Mouse (Mus musculus): ENCODE measurements around the gene Trim21. TPM values are rescaled to one million over a fixed set of nuclear protein-coding genes. Genes with fewer than 3 reads are reported as not detected.
A peak's percentile ranks its signal among the peaks of the same experiment; 100 is the strongest.

Trim21 gene
- polyA plus RNA-seq, 1 experiment from 2014 or later = not detected

GRCm38 (mm10) chr7:102534449-102534848 is 30.8 kb downstream of the Trim21 start, which contains the start of gene Olfr547:
TSS of gene Olfr547 (plus strand) at chr7:102534749.
- no peak for ATAC-seq (ENCODE audit: low FRiP score)
- no peaks in the 10 kb centered on the region for H3K4me1 ChIP-seq
- WGBS = 85% methylated on average over 1 of the region's 1 CpGs
- no peaks in the 10 kb centered on the region for H3K9me3 ChIP-seq (replicated peaks)
- no peaks in the 10 kb centered on the region for H3K27me3 ChIP-seq (replicated peaks)
- H3K4me2 ChIP-seq = no peak within 1 kb of the TSS
- no peak within 1 kb of the TSS for H3K9ac ChIP-seq (replicated peaks)
- H3K27ac ChIP-seq (replicated peaks) = no peak within 1 kb of the TSS
- no peaks in the 10 kb centered on the region for H3K36me3 ChIP-seq
- no peak within 1 kb of the TSS for H3K4me3 ChIP-seq (replicated peaks)

DNA sequence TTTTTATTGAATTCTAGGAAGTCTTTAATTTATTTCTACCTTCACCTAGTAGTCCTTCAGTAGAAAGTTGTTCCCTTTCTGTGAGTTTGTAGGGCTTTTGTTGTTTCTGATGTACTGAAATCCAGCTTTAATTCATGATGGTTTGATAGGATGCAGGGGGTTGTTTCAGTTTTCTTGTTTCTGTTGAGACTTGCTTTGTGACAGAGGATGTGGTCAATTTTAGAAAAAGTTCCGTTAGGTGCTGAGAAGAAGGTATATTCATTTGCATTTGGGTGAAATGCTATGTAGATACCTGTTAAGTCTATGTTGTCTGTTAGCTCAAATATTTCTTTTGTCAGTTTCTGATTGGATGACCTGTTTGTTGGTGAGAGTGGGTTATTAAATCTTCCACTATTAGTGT is 36.2 kb downstream of the Trim21 start:
- H3K27ac ChIP-seq (replicated peaks) = no peak overlapping the region
- no peaks in the 10 kb centered on the region for H3K4me1 ChIP-seq
- WGBS = 84% methylated on average over 1 of the region's 1 CpGs
- no peak overlapping the region for H3K4me2 ChIP-seq
- ATAC-seq (ENCODE audit: low FRiP score) = no peak
- H3K27me3 ChIP-seq (replicated peaks) = no peaks in the 10 kb centered on the region
- no peaks in the 10 kb centered on the region for H3K36me3 ChIP-seq
- H3K9ac ChIP-seq (replicated peaks) = no peak overlapping the region
- H3K4me3 ChIP-seq (replicated peaks) = no peak overlapping the region
- no peaks in the 10 kb centered on the region for H3K9me3 ChIP-seq (replicated peaks)

DNA sequence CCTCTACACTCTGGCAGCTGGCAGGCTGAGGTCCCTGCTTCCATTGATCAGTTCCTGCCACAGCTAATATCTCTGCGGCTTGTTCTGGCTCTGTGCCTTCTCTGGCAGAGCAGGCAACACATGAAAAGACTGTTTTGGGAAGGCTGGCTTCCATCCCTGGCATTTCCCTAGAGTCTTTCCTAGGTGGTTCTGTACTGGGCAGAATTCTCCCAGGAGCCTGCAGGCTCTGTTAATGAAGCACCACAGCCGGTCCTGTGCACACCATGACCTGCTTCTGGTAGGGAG is 48.3 kb downstream of the Trim21 start:
- Histone ChIP-seq H3K36me3 (no peaks in the 10 kb centered on the region), H3K4me1 (peaks cover 19% of the 10 kb centered on the region), H3K4me2 (no peak overlapping the region), H3K9me3 (replicated peaks) (no peaks in the 10 kb centered on the region), H3K27ac (replicated peaks) (no peak overlapping the region), H3K9ac (replicated peaks) (no peak overlapping the region), H3K4me3 (replicated peaks) (no peak overlapping the region), H3K27me3 (replicated peaks) (peaks cover 11% of the 10 kb centered on the region)
- 57% methylated on average over 2 of the region's 2 CpGs for WGBS
- ATAC-seq (ENCODE audit: low FRiP score) = no peak

GRCm38 (mm10) chr7:102516261-102517050 is 48.8 kb downstream of the Trim21 start:
- no peak overlapping the region for H3K9ac ChIP-seq (replicated peaks)
- no peak overlapping the region for H3K4me3 ChIP-seq (replicated peaks)
- ATAC-seq (ENCODE audit: low FRiP score) = no peak
- H3K4me1 ChIP-seq = peaks cover 19% of the 10 kb centered on the region
- H3K27me3 ChIP-seq (replicated peaks) = peaks cover 11% of the 10 kb centered on the region
- 68% methylated on average over 10 of the region's 10 CpGs for WGBS
- no peak overlapping the region for H3K27ac ChIP-seq (replicated peaks)
- no peak overlapping the region for H3K4me2 ChIP-seq
- H3K9me3 ChIP-seq (replicated peaks) = no peaks in the 10 kb centered on the region
- no peaks in the 10 kb centered on the region for H3K36me3 ChIP-seq

DNA sequence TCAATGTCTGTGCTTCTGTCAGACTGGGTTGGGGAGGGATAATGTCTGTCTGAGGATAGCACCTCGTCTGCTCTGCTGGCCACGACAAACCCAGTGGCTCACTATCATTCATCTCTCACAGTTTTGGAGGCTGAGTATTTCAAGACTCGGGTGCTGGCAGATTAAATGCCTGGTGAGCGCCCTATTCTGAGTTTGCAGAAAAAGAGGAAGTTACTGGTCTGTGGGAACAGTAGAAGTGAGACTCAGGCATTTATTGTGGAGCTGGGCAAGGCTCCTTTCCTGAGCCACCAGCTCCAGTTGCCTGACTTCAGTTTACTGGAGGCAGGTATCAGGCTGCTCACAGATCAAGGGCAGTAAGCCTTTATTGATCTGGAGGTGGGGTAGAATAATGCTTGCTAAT is 51.1 kb downstream of the Trim21 start:
- Histone ChIP-seq H3K9ac (replicated peaks) (no peak overlapping the region), H3K36me3 (no peaks in the 10 kb centered on the region), H3K27me3 (replicated peaks) (peaks cover 11% of the 10 kb centered on the region), H3K27ac (replicated peaks) (no peak overlapping the region), H3K4me1 (peaks cover 19% of the 10 kb centered on the region), H3K4me3 (replicated peaks) (no peak overlapping the region), H3K9me3 (replicated peaks) (no peaks in the 10 kb centered on the region), H3K4me2 (no peak overlapping the region)
- 79% methylated on average over 4 of the region's 4 CpGs for WGBS
- no peak for ATAC-seq (ENCODE audit: low FRiP score)

GRCm38 (mm10) chr7:102512814-102513435 is 52.4 kb downstream of the Trim21 start:
- H3K4me3 ChIP-seq (replicated peaks) = peak overlapping the region; percentile 60
- peak overlapping the region; percentile 46; the same call in 1 of the 2 replicates for H3K27ac ChIP-seq (replicated peaks)
- peak overlapping the region; percentile 81 for H3K9ac ChIP-seq (replicated peaks)
- H3K4me2 ChIP-seq = peak overlapping the region; percentile 93
- H3K4me1 ChIP-seq = peaks cover 19% of the 10 kb centered on the region
- H3K36me3 ChIP-seq = no peaks in the 10 kb centered on the region
- WGBS = under 1% methylated on average over 54 of the region's 54 CpGs
- ATAC-seq (ENCODE audit: low FRiP score) = peak; percentile 97
- no peaks in the 10 kb centered on the region for H3K9me3 ChIP-seq (replicated peaks)
- peaks cover 11% of the 10 kb centered on the region for H3K27me3 ChIP-seq (replicated peaks)

GRCm38 (mm10) chr7:102511927-102512326 is 53.4 kb downstream of the Trim21 start:
- peaks cover 17% of the 10 kb centered on the region for H3K4me1 ChIP-seq
- H3K4me2 ChIP-seq = no peak overlapping the region
- no peaks in the 10 kb centered on the region for H3K9me3 ChIP-seq (replicated peaks)
- H3K27me3 ChIP-seq (replicated peaks) = peaks cover 11% of the 10 kb centered on the region
- H3K9ac ChIP-seq (replicated peaks) = no peak overlapping the region
- no peak for ATAC-seq (ENCODE audit: low FRiP score)
- H3K27ac ChIP-seq (replicated peaks) = no peak overlapping the region
- H3K36me3 ChIP-seq = no peaks in the 10 kb centered on the region
- no peak overlapping the region for H3K4me3 ChIP-seq (replicated peaks)
- 94% methylated on average over 10 of the region's 10 CpGs for WGBS

DNA sequence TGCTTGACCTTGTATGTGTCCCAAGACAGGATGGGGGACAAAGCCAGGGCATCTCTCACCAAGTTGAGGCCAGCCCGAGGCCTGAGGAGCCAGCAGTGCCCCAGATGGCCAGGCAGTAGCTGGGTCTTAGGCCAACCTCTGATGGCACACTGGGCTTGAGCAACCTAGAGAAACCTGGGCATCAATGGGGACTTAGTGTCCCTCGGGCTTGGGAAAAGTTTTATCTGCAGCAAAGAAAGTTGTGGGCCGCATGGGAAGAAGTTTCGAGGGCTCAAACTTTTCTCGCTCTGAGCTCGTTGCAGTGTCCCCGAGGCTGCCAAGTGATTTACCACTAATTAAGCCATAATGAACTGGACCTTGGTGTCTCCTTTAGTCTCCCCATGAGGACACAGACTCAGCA is 55.6 kb downstream of the Trim21 start:
- no peak for ATAC-seq (ENCODE audit: low FRiP score)
- no peak overlapping the region for H3K27ac ChIP-seq (replicated peaks)
- H3K4me2 ChIP-seq = no peak overlapping the region
- H3K4me1 ChIP-seq = peaks cover 9% of the 10 kb centered on the region
- peaks cover 11% of the 10 kb centered on the region for H3K27me3 ChIP-seq (replicated peaks)
- WGBS = 71% methylated on average over 7 of the region's 7 CpGs
- no peak overlapping the region for H3K4me3 ChIP-seq (replicated peaks)
- no peaks in the 10 kb centered on the region for H3K9me3 ChIP-seq (replicated peaks)
- no peak overlapping the region for H3K9ac ChIP-seq (replicated peaks)
- H3K36me3 ChIP-seq = no peaks in the 10 kb centered on the region

GRCm38 (mm10) chr7:102508666-102509065 is 56.6 kb downstream of the Trim21 start:
- no peak overlapping the region for H3K9ac ChIP-seq (replicated peaks)
- peaks cover 8% of the 10 kb centered on the region for H3K4me1 ChIP-seq
- no peaks in the 10 kb centered on the region for H3K9me3 ChIP-seq (replicated peaks)
- H3K27me3 ChIP-seq (replicated peaks) = peaks cover 2% of the 10 kb centered on the region; the same call in 1 of the 2 replicates
- no peaks in the 10 kb centered on the region for H3K36me3 ChIP-seq
- no peak for ATAC-seq (ENCODE audit: low FRiP score)
- no peak overlapping the region for H3K4me3 ChIP-seq (replicated peaks)
- no peak overlapping the region for H3K27ac ChIP-seq (replicated peaks)
- WGBS = 91% methylated on average over 6 of the region's 6 CpGs
- H3K4me2 ChIP-seq = no peak overlapping the region

DNA sequence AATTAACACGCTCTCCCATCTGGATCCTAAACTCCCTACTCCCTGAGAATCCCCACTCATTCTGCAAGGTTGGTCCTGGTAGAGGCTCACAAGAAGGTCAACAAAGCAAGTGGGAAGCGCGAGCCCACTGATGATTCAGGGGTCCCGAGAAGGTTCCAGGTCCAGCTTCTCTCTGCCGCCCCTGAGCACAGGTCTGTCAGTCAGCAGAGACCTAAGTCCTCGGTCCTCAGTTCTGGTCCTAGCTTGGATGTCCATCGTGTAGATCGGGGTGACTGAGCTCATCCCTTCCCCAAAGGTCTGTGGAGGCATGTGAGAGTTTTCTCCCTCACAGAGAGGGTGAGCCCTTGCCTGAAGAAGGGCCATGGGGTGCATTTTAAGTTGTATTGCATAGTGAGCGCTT is 57.2 kb downstream of the Trim21 start:
- Histone ChIP-seq H3K9ac (replicated peaks) (no peak overlapping the region), H3K4me1 (peaks cover 3% of the 10 kb centered on the region), H3K36me3 (no peaks in the 10 kb centered on the region), H3K9me3 (replicated peaks) (no peaks in the 10 kb centered on the region), H3K27ac (replicated peaks) (no peak overlapping the region), H3K4me3 (replicated peaks) (no peak overlapping the region), H3K27me3 (replicated peaks) (no peaks in the 10 kb centered on the region), H3K4me2 (no peak overlapping the region)
- 91% methylated on average over 9 of the region's 9 CpGs for WGBS
- no peak for ATAC-seq (ENCODE audit: low FRiP score)

Measured in neural tube, embryonic 15.5 days (tissue).